Mouse (Mus musculus) lung, adult 2 months (tissue): ENCODE results near the gene Erlin1. TPM values are rescaled to one million over a fixed set of nuclear protein-coding genes. Genes with fewer than 3 reads are reported as not detected.

Source experiments
- DNase-seq: peaks from one replicate; pipeline ENCODE4 v3.0.0; 2022
- H3K4me1 ChIP-seq: fragments of 200-500 bp; 2 replicates; pipeline ENCODE4 v1.6.1; 2011; ENCODE audit warnings: low read length; ENCODE audit not compliant: control insufficient read depth, insufficient read depth
- H3K4me3 ChIP-seq: fragments of 200-500 bp; replicated peaks from 2 replicates; pipeline ENCODE3; 2011; ENCODE audit warnings: low read depth, mild to moderate bottlenecking, control low read depth, low read length; ENCODE audit errors: extremely low read depth
- CTCF ChIP-seq: fragments of 200-500 bp; IDR thresholded peaks from 2 replicates; pipeline ENCODE4 v1.5.1; 2011; ENCODE audit warnings: mild to moderate bottlenecking, low read length, control low read depth; ENCODE audit not compliant: insufficient read depth
- POLR2A ChIP-seq: fragments of 200-500 bp; IDR thresholded peaks from 2 replicates; pipeline ENCODE4 v1.6.1; 2011; ENCODE audit warnings: low read depth, mild to moderate bottlenecking, control low read depth, low read length, borderline replicate concordance; ENCODE audit errors: extremely low read depth
- WGBS: fragments of 180-500 bp; shearing (Covaris S2); methylation state at CpG from one replicate; pipeline ENCODE4 v1.1.7; 2018; 5-methylcytosine and 5-hydroxymethylcytosine counted together
- polyA plus RNA-seq: library from polyadenylated mRNA; depleted of rRNA; stranded (reverse); fragments of >200 nt; gene quantifications from 2 replicates; pipeline ENCODE4 v1.2.3, GENCODE M21; 2012; rRNA removed

Gene Erlin1
- 6.5 and 7.0 TPM in 2 replicates for polyA plus RNA-seq

GRCm38 (mm10) chr19:44069121-44069913 is at the start of gene Erlin1:
Gene Erlin1, minus strand, starts transcription at chr19:44069785.
- peak within 1 kb of the TSS; percentile 90 for H3K4me3 ChIP-seq
- H3K4me1 ChIP-seq = peaks cover 3% of the 10 kb centered on the region; the same call in 1 of the 2 replicates
- WGBS = under 1% methylated on average over 75 of the region's 75 CpGs
- TF ChIP-seq CTCF (no peak), POLR2A (no peak)
- peak; percentile 91 for DNase-seq

GRCm38 (mm10) chr19:44117793-44118192 is 48.2 kb upstream of the Erlin1 start:
- TF ChIP-seq POLR2A = no peak
- H3K4me1 ChIP-seq = no peaks in the 10 kb centered on the region
- DNase-seq = no peak
- no peak overlapping the region for H3K4me3 ChIP-seq

- DNase-seq = no peak
- WGBS = 66% methylated on average over 7 of the region's 7 CpGs
- no peak for TF ChIP-seq CTCF
- no peak for TF ChIP-seq POLR2A
- no peak overlapping the region for H3K4me3 ChIP-seq
- H3K4me1 ChIP-seq = 0 out of 2 replicates have a peak, but pooled peaks cover 2% of the 10 kb centered on the region
These were observed 42.1 kb upstream of the Erlin1 start for GRCm38 (mm10) chr19:44111706-44112105.

- no peak for DNase-seq
- TF ChIP-seq POLR2A = no peak
- TF ChIP-seq CTCF = no peak
- no peak overlapping the region for H3K4me3 ChIP-seq
- H3K4me1 ChIP-seq = 0 out of 2 replicates have a peak, but pooled peaks cover 2% of the 10 kb centered on the region
- WGBS = 78% methylated on average over 9 of the region's 9 CpGs
These were observed 40.8 kb upstream of the Erlin1 start for GRCm38 (mm10) chr19:44110356-44110755.

GRCm38 (mm10) chr19:44108996-44109395 is 39.4 kb upstream of the Erlin1 start:
- no peak for TF ChIP-seq POLR2A
- TF ChIP-seq CTCF = no peak
- no peak for DNase-seq
- peaks cover 2% of the 10 kb centered on the region; the same call in 1 of the 2 replicates for H3K4me1 ChIP-seq
- H3K4me3 ChIP-seq = no peak overlapping the region

- WGBS = 32% methylated on average over 22 of the region's 22 CpGs
- peaks cover 2% of the 10 kb centered on the region; the same call in 1 of the 2 replicates for H3K4me1 ChIP-seq
- no peak for DNase-seq
- peak overlapping the region; percentile 64 for H3K4me3 ChIP-seq
- no peak for TF ChIP-seq CTCF
- no peak for TF ChIP-seq POLR2A
These were observed 38.3 kb upstream of the Erlin1 start for GRCm38 (mm10) chr19:44107661-44108521.

- Histone ChIP-seq H3K4me1 (peaks cover 2% of the 10 kb centered on the region; the same call in 1 of the 2 replicates), H3K4me3 (peak within 1 kb of the TSS; percentile 64)
- TF ChIP-seq POLR2A (peak; percentile 82; the same call in 1 of the 2 replicates), CTCF (no peak)
- WGBS = under 1% methylated on average over 67 of the region's 67 CpGs
- DNase-seq = peak; percentile 97
These were observed 37.5 kb upstream of the Erlin1 start, which contains the start of gene Chuk for GRCm38 (mm10) chr19:44106831-44107660. Gene Chuk, minus strand, starts transcription at chr19:44107480.

GRCm38 (mm10) chr19:44104393-44104792 is 34.8 kb upstream of the Erlin1 start:
- TF ChIP-seq CTCF (no peak), POLR2A (no peak)
- WGBS = 82% methylated on average over 1 of the region's 1 CpGs
- no peak for DNase-seq

GRCm38 (mm10) chr19:44103001-44103400 is 33.4 kb upstream of the Erlin1 start:
- peaks cover 2% of the 10 kb centered on the region; the same call in 1 of the 2 replicates for H3K4me1 ChIP-seq
- no peak overlapping the region for H3K4me3 ChIP-seq
- TF ChIP-seq CTCF (no peak), POLR2A (no peak)
- 72% methylated on average over 3 of the region's 3 CpGs for WGBS
- no peak for DNase-seq

More at GRCm38 (mm10) chr19:44104393-44104792, 34.8 kb upstream of the Erlin1 start:
- Histone ChIP-seq H3K4me1 (peaks cover 2% of the 10 kb centered on the region; the same call in 1 of the 2 replicates), H3K4me3 (no peak overlapping the region)
